Mouse (Mus musculus) C2C12 (cell line): ENCODE data around the gene Miga2.

Experiments used
- CEBPB ChIP-seq: IDR thresholded peaks from one replicate; pipeline ENCODE4 v1.6.1; 2011; ENCODE audit warnings: low read depth, mild to moderate bottlenecking, control low read depth, moderate library complexity
- CTCF ChIP-seq: IDR thresholded peaks from one replicate; pipeline ENCODE4 v1.5.1; 2011; ENCODE audit not compliant: control insufficient read depth, insufficient read depth, insufficient read length
- MAX ChIP-seq: IDR thresholded peaks from one replicate; pipeline ENCODE4 v1.6.1; 2011; ENCODE audit warnings: mild to moderate bottlenecking, control low read depth
- MYOD1 ChIP-seq: IDR thresholded peaks from one replicate; pipeline ENCODE4 v1.6.1; 2011; ENCODE audit warnings: low read depth; ENCODE audit not compliant: control insufficient read depth, insufficient read length
- MYOG ChIP-seq: IDR thresholded peaks from one replicate; pipeline ENCODE4 v1.6.1; 2011; ENCODE audit not compliant: control insufficient read depth, insufficient read length; ENCODE audit errors: extremely low read depth
- USF1 ChIP-seq: IDR thresholded peaks from one replicate; pipeline ENCODE4 v1.6.1; 2011; ENCODE audit warnings: low read depth, mild to moderate bottlenecking, control low read depth, moderate library complexity

GRCm38 (mm10) chr2:30421432-30421831 lies 57.4 kb downstream of the Miga2 start:
- TF ChIP-seq MAX = no peak
- no peak for TF ChIP-seq CTCF
- no peak for TF ChIP-seq CEBPB
- no peak for TF ChIP-seq MYOG
- TF ChIP-seq USF1 = no peak
- no peak for TF ChIP-seq MYOD1
